Mouse (Mus musculus) gastrocnemius, postnatal 36 days (tissue): Measurements from ENCODE around the gene Fras1. TPM values are rescaled to one million over a fixed set of nuclear protein-coding genes. Genes with fewer than 3 reads are reported as not detected.

ENCODE experiments used
- DNase-seq, 2 experiments: peaks; one replicate each; pipeline ENCODE4 v3.0.0; 2022
- intact Hi-C: fragments of 180-260 bp; cut with DNase I; formaldehyde crosslinking; loops from one replicate; pipeline ENCODE4 v1.15.1; 2025
- total RNA-seq, 2 experiments: library from RNA; stranded (reverse); gene quantifications; 2 replicates each; pipeline ENCODE4 v1.2.3; 2021

The Fras1 gene
- total RNA-seq, 2 experiments from 2014 or later, result 2.9 to 3.4 TPM

DNA sequence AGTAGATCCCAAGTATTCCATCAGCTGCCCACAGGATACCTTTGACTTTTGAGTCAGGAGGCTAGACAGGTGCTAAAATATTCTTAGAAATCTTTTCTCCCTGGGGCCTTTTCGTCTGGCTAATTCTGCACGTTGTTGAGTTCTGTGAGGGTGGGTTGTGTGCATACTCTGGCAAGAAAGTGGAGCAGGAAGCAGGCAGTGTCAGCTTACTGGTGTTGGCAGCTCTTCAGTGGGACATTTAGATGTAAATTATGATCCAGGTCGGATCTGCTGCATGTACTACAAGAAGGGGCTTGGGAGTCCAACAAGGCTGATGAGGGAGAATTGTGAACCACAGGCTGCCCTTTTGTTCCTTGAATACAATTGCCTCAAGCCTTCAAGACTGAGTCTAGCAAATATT lies 98.2 kb downstream of the Fras1 start:
- intact Hi-C loops, result no loop called here

DNA sequence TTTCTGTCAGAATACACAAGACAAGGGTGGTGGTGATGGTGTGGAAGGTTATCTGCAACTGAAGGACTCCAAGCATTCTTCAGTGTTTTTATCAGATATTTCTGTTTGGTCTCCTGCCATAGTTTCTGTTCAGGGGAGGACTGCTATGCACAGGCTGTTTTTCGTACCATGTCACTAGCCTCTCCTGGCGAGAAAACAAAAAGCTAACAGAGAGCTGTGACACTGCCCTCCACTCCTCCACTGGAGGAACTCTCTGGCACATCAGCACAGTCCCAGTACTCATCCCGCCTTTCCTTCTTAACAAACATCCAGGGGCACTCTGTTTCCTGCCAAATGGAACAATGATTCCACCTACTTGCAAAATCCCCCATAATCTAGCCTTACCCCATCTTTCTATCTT lies 101.7 kb downstream of the Fras1 start:
- intact Hi-C loops, result no loop called here
- no peak for DNase-seq

More for the DNA sequence above, 98.2 kb downstream of the Fras1 start:
- no peak for DNase-seq

DNA sequence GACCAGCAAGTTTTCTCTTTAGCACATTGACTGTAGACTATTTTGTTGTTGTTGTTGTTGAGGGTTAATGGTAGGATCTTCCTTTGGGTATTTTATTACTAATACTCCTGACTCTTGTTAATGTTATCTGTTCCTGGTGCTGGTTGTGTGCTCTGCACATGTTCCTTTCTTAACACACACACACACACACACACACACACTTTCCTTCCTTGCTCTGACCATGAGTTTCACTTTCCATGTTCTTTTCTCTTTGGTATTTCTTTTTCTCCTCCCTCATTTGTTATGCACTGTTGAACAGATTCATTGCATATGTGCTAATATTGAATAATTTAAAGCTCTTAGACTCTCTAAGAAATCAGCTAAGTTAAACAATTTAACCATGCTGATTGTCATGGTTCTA lies 105.2 kb downstream of the Fras1 start:
- DNase-seq, result no peak

DNA sequence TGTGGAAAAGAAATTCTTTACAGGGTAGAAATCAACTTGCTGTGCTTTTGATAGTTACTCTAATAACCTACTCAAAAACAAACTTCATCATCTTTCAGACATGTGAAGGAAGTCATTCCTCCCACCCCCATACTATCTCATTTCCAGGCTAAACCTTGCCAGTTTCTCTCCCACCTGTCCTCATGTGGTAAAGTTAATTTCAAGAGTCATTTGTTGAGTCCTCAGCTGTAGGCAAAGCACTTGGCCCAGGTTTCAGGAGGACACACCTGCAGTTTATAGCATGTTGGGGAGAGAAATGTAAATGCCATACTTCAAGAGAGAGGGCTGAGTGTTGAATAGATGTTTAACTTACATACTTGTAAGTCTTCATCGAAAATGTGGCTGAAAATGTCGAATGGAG lies 107.4 kb downstream of the Fras1 start:
- intact Hi-C loops, result no loop called here
- DNase-seq, result no peak

More for the DNA sequence above, 105.2 kb downstream of the Fras1 start:
- intact Hi-C loops, result no loop called here

DNA sequence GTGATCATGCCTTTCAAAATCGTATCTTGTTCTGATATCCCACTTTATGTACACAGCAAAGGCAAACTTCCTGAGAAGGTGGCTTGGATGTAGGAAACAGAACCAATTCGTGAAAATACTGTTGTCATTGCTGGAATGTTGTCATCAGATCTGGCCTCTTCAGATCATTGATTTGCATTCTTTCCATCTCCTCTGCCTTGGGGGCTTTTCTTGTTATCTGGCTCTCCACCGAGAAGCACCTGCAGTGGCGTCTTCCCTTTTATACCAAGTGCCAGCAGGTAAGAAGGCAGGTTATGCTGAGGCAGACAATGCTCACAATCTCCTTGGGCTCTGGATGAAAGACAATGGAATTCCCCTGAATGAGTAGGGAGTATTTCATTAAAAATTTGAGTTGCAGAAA lies 108.3 kb downstream of the Fras1 start:
- DNase-seq, result no peak
- intact Hi-C loops, result no loop called here

DNA sequence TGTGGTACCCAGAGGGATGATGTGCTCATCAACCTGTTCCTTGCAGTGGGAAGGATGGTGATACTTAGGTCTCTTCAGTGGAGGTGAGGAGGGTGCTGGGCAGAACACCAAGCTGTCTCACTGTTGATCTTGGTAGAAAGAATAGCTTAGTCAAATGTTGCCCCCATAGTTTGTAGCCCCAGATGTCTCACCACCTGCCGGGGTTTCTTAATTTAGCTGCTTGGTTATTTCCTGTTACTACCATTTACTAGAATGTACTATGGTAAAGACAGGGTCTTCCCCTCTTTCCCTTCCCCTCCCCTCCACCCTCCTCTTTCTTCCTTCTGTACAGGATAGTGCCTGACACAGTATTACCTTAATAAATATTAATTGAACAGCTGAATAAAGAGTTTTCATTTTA lies 118.7 kb downstream of the Fras1 start:
- DNase-seq, result no peak
- intact Hi-C loops, result no loop called here

DNA sequence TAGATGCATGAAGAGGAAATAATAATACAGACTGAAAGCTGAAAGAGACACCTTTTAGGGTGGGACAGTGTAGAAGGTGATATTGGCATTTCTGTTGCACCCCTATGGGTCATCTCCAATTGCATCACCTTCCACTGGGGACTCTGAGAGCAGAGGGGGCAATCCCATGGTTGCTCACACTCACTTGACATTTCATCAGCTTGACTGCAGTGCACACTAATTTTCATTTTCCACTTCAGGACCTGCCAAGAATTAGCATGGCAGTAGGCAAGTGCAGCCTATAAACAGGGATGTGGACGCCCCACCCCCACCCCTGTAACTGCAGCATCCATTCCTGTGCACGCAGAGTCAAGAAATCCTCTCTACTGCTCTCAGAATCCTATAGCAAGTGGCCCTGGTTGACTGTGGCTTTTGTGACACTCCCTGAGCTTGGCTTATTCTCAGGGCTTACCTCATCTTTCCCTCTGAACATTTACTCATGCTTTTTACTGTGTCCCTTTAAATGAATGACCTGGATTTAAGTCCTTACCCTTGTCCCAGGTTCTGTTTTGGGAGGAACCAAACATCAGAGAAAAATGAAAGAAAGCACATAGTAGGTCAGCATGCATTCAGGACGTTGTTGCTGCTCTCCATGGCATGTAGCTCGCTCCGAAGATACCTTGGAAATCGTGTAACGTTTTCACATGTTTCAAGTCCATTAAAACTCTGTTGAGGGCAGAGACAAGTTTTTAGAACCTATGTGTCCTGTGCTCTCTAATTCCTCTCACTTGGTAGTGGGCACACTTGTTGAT lies 120.9 kb downstream of the Fras1 start:
- DNase-seq, result no peak
- intact Hi-C loops, result no loop called here

DNA sequence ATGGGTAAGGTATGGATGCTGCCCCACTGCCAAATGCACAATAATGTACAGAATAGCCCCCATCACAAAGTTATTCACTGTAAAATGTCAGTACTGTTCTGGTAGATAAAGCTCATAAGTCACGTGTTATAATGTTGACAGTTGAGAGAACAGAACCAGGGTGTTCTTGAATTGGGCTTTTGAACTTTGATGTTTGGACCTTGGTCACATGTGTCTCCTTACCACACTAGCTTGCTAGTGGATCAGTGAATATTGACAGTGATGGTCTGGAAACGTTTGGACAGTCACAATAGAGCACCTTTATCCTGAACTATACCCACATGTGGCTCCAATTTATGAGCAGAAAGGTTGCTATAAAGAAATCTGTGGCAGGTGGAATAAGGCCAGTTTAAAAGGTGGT lies 124.3 kb downstream of the Fras1 start:
- intact Hi-C loops, result no loop called here
- no peak for DNase-seq

DNA sequence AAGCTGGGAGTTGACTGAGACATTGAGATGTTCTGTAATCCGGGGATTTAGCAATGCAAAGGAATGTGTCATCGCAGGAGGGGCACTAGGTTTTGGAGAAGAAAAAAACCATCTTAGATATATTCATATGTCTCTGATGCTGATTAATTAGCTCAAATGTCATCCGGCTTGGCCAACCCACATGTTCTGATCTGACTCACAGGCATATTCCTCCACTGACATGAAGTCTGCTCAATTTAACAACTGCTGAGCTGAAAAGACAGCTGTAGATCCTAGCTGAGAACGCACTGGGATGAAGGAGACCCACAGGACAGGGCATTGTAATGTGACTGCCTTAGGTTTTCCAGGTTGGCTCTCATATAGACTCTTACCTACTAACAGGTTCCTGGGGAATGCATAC lies 128.0 kb downstream of the Fras1 start:
- DNase-seq, result no peak
- intact Hi-C loops, result no loop called here

DNA sequence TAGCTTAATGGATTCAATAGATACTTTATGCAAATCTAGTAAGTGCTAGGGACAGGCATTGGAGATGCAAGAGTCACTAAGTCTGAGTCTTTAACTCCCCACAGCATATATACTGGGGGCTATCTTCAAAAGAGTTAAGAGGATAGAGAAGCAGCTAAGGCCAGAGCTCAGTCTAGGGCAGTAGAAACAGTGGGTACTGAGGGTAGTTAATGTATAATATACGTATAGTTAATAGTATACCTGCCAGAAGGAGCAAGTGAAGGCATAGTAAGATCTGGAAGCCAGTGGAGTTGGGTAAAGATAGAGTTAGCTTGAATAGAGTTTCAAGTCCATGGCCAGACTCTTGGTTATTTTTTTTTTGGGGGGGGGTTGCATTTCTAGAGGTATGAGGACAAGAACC lies 128.6 kb downstream of the Fras1 start:
- no peak for DNase-seq
- intact Hi-C loops, result no loop called here

DNA sequence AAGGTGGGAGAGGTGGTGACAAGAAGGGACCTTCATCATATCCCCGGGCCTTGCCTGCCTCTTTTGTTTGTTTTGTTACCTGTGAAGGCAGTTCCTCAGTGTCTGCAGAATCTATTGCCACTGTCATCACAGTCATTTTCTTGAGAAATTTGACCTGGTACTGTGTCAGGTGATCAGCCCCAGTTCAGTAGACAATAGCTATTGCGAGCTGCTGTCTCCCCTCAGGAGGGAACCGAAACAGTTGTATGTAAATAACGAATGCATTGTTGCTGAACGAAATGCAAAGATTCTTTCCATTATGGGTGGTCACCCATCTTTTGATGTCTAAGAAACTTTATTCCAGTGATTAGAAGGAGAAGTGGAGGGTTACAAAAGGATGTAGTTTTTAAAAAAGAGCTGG lies 137.2 kb downstream of the Fras1 start:
- intact Hi-C loops, result no loop called here
- no peak for DNase-seq

DNA sequence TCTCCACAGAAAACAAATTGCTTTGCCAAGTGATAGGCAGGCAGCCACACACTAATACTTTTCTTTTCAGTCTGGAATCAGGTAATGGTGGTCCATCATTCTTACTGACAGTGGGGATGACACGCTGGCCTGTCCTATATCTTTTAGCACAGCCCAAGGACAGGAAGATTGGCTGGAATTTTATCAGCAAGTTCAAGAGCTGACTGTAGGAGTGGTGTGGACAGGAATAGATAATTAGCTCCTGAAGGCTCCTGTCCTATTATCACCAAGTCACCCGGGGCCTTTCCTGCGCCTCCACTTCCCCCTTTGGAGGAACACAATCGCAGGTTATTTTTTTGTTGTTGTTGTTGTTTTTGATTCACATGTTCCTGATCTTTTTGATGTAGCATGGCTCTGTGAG lies 139.6 kb downstream of the Fras1 start:
- intact Hi-C loops, result no loop called here
- no peak for DNase-seq

DNA sequence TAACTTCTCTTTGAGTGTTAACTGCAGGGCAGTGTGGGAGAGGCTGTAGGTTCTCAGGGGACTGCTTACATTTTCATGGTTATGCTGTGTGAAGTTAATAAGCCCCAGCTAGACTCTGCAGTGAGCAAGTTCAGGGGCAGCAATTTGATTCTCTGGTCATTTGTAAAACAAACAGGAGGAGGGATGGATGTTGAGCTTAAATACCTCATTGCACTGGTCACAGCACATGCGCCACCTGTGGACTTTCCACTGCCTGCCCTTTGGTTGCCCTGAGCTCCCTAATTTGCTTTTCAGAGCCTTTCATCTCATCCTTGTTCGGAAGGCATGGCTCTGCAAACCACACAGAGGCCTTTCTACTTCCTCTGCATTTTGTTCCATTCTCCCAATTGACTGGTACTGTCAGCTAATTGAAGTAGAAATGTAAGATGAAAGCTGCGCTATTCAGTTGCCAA lies 142.1 kb downstream of the Fras1 start:
- intact Hi-C loops, result no loop called here

DNA sequence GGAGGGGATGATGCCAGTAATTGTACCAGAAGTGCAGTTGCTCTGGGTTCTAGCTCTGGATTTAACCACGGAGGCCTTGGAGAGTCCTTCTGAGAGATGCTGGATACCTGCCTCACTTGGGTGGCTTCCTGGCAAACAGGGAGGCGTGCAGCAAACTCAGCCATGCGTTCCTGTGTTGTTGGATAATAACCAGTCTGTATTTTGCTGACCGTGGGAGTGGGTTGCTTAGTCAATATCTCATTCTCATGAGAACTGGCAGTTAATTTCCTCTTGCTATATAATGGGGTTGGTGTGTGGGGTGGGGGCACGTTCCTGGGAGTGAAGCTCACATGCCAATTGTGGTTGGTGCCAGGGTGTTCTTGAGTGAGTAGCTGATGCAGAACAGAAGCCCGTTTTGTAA lies 142.6 kb downstream of the Fras1 start:
- DNase-seq, result no peak
- intact Hi-C loops, result no loop called here

More for the DNA sequence above, 142.1 kb downstream of the Fras1 start:
- no peak for DNase-seq

DNA sequence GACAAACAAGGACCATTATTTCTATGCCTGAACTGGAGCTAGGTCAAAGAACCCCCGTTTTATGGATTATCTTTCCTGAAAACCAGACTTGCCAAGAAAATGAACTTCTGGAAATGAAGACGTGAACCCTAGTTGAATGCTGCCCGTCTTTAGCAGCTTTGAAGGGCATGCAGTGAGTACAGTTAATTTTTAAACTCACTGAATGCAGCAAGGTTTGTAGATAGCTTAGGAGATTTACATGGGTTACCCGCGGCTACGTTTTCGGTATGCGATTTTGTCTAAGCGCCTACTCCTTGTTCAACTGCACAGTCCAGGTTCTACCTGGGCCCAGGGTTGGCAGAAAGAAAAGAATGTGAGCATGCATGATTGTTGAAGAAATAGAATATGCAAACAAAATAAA lies 147.8 kb downstream of the Fras1 start:
- intact Hi-C loops, result no loop called here
- DNase-seq, result no peak

DNA sequence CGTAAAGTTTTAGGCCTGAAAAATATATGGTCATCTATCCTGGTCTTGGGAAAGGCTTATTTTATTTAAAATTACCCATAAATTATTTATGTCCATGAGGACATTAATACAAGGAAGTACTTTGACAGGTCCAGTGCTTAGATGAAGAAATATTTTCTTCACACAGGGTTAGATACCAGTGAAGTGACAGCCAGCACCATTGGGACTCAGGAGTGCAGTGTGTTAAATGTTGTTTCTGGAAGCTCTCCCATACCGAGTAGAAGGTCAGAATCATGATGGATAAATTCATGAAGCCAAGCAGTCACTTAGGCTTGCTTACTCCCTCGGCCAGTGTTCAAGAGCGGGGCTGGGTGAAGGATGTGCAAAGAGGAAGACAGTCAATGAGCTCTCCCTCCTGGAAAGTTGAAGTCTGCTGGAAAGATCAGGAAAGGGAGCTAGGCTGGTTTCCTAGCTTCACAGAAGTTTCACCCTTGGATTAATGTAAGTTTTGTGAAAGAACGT lies 149.2 kb downstream of the Fras1 start:
- intact Hi-C loops, result no loop called here

DNA sequence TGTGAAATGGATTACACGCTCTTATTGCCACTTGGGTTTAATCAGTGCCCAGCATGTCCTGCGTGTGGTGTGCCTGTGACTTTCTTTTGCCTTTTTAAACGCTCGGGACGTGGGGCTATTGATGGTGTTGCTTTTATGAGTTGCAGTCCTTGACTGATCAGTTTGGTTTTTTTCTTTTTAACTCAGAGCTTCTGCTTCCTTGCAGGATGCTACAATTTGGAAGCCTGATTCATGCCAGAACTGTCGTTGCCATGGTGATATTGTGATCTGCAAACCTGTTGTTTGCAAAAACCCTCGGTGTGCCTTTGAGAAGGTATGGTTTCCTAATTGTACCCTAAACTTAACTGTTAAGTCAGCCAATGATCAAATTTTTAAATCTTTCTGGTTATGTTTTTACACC lies 154.5 kb downstream of the Fras1 start:
- intact Hi-C loops, result no loop called here
- no peak for DNase-seq

More for the DNA sequence above, 149.2 kb downstream of the Fras1 start:
- DNase-seq, result no peak

DNA sequence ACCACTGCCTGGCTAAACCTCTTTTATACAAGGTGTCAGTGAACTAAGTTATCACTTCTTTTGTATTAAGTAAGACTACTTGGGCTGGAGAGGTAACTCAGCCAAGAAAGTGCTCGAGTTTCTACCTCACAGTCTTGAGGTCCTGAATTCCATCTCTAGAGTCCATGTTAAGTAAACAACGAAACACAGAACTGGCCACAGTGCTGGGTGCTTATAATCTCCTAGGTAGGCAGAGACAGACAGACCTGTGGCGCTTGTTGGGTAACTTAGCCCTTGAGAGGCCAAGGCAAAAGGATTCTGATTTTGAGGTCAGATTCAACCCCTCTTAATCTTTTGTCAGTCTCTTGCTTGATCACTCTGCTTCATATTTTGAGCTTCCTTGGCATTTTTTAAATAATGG lies 156.8 kb downstream of the Fras1 start:
- intact Hi-C loops, result no loop called here

DNA sequence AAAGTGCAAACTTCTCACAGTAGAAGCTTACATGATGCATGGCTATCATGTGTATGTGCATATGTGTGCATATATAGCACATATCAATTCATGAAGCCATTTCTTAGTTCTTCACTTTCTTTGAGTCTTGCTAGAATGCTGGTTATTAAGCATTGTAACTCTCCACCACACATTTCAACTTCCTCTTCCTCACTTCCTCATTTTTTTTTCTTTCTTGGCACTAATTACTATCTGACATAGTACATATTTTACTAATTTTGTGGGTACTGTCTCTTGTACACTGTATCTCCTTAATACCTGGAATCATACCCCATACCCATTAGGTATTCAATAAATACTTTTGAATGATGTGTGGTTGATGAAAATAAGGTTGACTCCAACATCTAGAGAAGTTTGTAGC lies 158.2 kb downstream of the Fras1 start:
- intact Hi-C loops, result no loop called here

More for the DNA sequence above, 156.8 kb downstream of the Fras1 start:
- no peak for DNase-seq

DNA sequence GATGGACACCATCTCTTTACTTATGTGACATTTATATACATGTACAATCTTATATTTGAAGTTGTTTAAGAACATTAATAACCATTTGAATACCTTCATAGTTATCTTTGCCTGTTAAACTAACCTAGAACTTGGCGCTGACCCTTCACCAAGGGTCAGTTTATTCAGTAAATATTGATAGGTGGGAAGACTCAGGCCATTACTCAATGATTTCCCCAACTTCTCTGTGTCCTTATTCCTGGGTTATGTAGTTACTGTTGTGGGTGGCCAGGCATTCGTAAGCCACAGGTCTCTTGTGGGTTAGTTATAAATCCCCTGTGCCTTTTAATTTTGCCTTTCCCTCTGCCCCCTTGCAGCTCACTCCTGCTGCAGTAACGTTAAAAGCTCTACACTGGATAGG lies 162.8 kb downstream of the Fras1 start:
- intact Hi-C loops, result no loop called here
- no peak for DNase-seq

More for the DNA sequence above, 158.2 kb downstream of the Fras1 start:
- no peak for DNase-seq

DNA sequence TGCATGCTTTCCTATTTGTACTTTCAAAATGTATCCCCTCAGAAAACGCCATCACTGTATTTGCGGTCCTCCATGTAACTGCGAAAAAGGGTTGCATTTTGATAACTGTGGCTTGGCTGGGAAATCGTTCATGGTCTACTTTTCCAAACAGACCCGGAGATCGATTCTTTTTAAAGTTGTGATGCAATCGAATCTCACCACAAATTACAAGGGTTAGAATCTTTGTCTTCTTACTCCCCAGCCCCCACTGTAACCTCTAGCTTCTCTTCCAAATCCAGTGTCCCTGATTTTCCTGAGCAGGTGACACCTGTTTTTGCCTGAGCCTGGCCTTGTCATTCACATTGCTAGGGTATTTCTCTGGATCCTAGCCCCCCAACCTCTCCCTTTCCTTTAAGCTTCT lies 163.2 kb downstream of the Fras1 start:
- no peak for DNase-seq
- intact Hi-C loops, result no loop called here

DNA sequence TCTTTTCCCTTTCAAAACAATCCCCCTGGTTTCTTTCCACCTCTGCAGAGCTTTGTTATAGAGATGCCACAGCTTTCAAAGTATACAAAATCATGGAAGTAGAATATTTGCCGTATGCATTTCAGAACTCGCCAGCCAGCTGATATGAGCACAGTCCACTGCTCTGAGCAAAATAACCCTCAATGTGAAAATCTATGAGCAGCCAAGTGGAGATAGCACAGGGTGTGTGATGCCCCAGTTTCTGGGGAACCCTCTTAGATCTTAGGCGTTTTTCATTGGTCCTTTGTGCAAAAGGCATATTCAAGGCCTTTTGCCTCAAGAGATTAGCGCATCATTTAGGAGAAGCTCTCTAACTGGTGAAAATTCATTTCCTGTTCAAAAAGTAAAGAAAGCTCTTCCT lies 170.4 kb downstream of the Fras1 start:
- DNase-seq, result no peak
- intact Hi-C loops, result no loop called here
